Mouse (Mus musculus) ES-E14 (cell line): ENCODE measurements at regions not wholly inside any gene's neighbourhood (a gene's known extent, or its start where the extent isn't known, plus 50 kb on each side); places are given as distances from the start of the nearest gene placed in this dataset.

ENCODE experiments used
- DNase-seq: peaks from one replicate; pipeline ENCODE4 v3.0.0-alpha.2; 2013; ENCODE audit warnings: low read depth, low spot score
- H3K27ac ChIP-seq: 2 replicates; pipeline ENCODE4 v1.5.1; 2012; ENCODE audit warnings: low read depth, mild to moderate bottlenecking, low read length, moderate library complexity, mixed read lengths; ENCODE audit not compliant: poor library complexity, insufficient read depth, severe bottlenecking
- H3K36me3 ChIP-seq: 2 replicates; pipeline ENCODE4 v1.6.1; 2012; ENCODE audit warnings: mild to moderate bottlenecking, low read length, moderate library complexity, mixed read lengths; ENCODE audit not compliant: control insufficient read depth, poor library complexity, insufficient read depth, severe bottlenecking
- H3K4me1 ChIP-seq, 2 experiments: fragments of 150-350 bp in 1 of 2; sonication (generic) in 1 of 2; 2 replicates each; pipeline ENCODE4 v1.6.1; 2012; ENCODE audit warnings: low read length in 2 of 2, mild to moderate bottlenecking in 1 of 2, mixed read lengths in 1 of 2; ENCODE audit not compliant: control insufficient read depth in 2 of 2, insufficient read depth in 2 of 2, poor library complexity in 1 of 2
- H3K4me3 ChIP-seq, 2 experiments: fragments of 150-350 bp in 1 of 2; sonication (generic) in 1 of 2; 2 replicates each; pipeline ENCODE4 v1.5.1; 2012; ENCODE audit warnings: low read length in 2 of 2, low read depth in 1 of 2, mild to moderate bottlenecking in 1 of 2, mixed read lengths in 1 of 2; ENCODE audit not compliant: insufficient read depth in 1 of 2, poor library complexity in 1 of 2, severe bottlenecking in 1 of 2
- H3K9ac ChIP-seq: 2 replicates; pipeline ENCODE4 v1.6.1; 2012; ENCODE audit warnings: low read depth, mild to moderate bottlenecking, low read length, mixed read lengths; ENCODE audit not compliant: poor library complexity, insufficient read depth, severe bottlenecking
- H3K9me3 ChIP-seq: fragments of 150-350 bp; sonication (generic); 2 replicates; pipeline ENCODE4 v1.6.1; 2012; ENCODE audit warnings: low read depth, mild to moderate bottlenecking, low read length; ENCODE audit not compliant: control insufficient read depth, insufficient read depth
- CHD2 ChIP-seq: IDR thresholded peaks from 2 replicates; pipeline ENCODE4 v1.6.1; 2014; ENCODE audit warnings: mild to moderate bottlenecking, low read depth, low read length, inconsistent platforms
- HCFC1 ChIP-seq: IDR thresholded peaks from 2 replicates; pipeline ENCODE4 v1.6.1; 2012; ENCODE audit warnings: low read length, inconsistent platforms, borderline replicate concordance; ENCODE audit not compliant: insufficient read depth
- MAFK ChIP-seq: IDR thresholded peaks from 2 replicates; pipeline ENCODE4 v1.6.1; 2014; ENCODE audit warnings: mild to moderate bottlenecking, low read depth, low read length, inconsistent platforms; ENCODE audit not compliant: insufficient read depth
- ZC3H11A ChIP-seq: IDR thresholded peaks from 2 replicates; pipeline ENCODE4 v1.6.1; 2012; ENCODE audit warnings: low read depth, mild to moderate bottlenecking, inconsistent platforms, low read length, borderline replicate concordance
- ZNF384 ChIP-seq: IDR thresholded peaks from 2 replicates; pipeline ENCODE4 v1.6.1; 2012; ENCODE audit warnings: low read depth, low read length, inconsistent platforms
- in situ Hi-C, 2 experiments: fragments of 600-800 bp; cut with MboI; formaldehyde crosslinking; loops; one replicate each; pipeline ENCODE4 v1.15.1; 2025; ENCODE audit warnings: low sequenced_read_pairs in 2 of 2, inconsistent platforms in 1 of 2; ENCODE audit not compliant: unreplicated experiment in 2 of 2

DNA sequence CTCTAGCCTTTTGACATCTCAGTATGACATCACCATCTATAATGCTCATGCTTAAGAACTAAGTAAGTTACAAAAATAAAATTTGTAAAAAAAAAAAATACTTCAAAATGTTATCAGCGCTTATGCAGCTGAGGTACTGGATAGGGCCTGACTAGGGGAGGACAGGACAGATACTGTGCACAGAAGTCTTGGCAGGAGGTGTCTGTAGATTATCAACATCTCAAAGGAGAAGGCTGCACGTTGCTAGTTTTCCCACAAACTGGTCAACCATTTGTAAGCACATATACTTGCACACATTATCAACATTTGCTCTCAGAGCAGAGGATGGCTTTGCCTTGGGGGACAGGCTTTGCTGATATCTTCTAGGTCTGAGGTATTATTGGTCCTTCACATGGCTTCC, 294.5 kb upstream of the Camk1g start:
- no peak for DNase-seq
- Histone ChIP-seq H3K36me3 (no peaks in the 10 kb centered on the region), H3K27ac (no peak overlapping the region), H3K4me3 (no peak overlapping the region), H3K9ac (no peak overlapping the region), H3K9me3 (no peaks in the 10 kb centered on the region), H3K4me1 (no peaks in the 10 kb centered on the region)
- in situ Hi-C loops = no loop called here
- TF ChIP-seq ZC3H11A (no peak), ZNF384 (no peak), MAFK (no peak), HCFC1 (no peak), CHD2 (no peak)

DNA sequence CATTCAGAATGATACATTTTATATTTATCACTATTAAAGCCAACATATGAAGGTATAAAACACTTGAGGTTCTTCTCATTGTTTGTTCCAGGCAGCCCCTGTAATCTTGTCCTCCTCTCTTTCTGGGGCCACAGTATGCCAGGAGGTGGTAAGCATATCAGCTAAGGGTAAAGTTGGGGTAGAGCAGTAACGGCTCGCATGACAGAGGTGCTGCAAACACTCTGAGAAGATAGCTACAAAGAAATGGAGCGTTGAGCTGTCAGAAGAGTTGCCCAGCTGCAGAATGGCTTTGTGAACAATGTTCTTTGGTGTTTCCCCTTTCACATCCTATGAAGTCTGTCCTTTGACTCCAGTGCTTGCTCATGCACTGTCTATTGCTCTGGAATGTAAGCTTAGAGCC, 293.5 kb upstream of the Camk1g start:
- in situ Hi-C loops = no loop called here
- no peak for DNase-seq
- Histone ChIP-seq H3K36me3 (no peaks in the 10 kb centered on the region), H3K9ac (no peak overlapping the region), H3K27ac (no peak overlapping the region), H3K4me3 (no peak overlapping the region), H3K4me1 (no peaks in the 10 kb centered on the region), H3K9me3 (no peaks in the 10 kb centered on the region)
- no peak for TF ChIP-seq MAFK
- TF ChIP-seq ZC3H11A = no peak
- TF ChIP-seq HCFC1 = no peak
- no peak for TF ChIP-seq CHD2
- no peak for TF ChIP-seq ZNF384

DNA sequence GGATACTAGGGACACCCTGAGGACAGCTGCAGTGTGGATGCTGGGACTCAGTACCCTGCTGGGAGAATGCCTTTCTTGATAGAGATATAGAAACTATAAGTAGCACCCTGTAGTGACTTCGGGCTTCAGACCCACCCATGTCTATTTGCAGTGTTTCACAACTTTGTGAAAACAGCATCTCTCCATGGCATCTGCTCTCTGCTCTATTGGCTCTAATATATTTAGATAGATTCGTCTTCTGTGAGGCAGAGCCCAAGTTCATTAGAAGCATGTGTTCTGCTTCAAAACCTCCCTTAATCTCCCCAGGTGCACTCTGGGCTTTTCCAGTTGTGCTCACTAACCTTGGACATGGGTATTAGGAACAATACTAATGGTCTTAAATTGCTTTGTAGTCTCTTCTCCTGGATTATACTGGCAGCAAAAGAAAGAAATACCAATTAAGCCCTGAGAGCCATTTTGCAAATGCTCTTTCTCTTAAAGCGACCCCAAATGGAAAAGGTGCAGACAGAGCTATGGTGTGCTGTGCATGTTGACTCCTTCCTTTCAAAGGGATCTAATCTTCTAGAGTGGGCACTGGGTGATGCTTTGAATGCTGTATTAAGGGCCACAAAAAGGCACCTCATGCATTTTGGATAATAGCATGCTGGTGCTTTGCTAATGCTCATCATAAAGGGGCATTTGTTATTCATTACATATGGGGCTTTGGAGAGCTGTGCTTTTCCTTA, 292.2 kb upstream of the Camk1g start:
- no peak for DNase-seq
- Histone ChIP-seq H3K9me3 (no peaks in the 10 kb centered on the region), H3K4me3 (no peak overlapping the region), H3K36me3 (no peaks in the 10 kb centered on the region), H3K4me1 (no peaks in the 10 kb centered on the region), H3K9ac (no peak overlapping the region), H3K27ac (no peak overlapping the region)
- no peak for TF ChIP-seq HCFC1
- TF ChIP-seq ZC3H11A = no peak
- TF ChIP-seq MAFK = no peak
- TF ChIP-seq CHD2 = no peak
- TF ChIP-seq ZNF384 = no peak
- in situ Hi-C loops = no loop called here

DNA sequence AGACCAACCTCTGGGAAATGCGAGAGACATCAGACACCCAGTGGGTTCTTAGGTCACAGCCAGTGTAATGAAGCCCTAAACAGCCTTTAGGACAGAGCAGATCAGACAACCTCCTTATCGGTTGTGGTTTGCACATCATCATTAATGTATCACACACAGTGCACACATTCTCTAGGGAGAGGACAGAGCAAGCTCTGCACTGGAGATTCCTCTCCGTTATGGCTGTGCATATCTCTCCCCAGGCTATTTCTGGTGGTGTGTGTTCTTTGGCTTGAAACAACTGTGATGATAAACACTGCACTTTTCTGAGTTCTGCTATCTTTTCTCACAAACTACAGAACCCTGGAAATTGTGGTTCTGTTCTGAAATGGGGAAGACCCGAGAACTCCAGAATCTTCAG, 291.3 kb upstream of the Camk1g start:
- no peak overlapping the region for H3K27ac ChIP-seq
- H3K9me3 ChIP-seq = no peaks in the 10 kb centered on the region
- H3K4me1 ChIP-seq = peaks cover 2% of the 10 kb centered on the region in 2 experiments; a peak in 2 of 4 replicates
- no peaks in the 10 kb centered on the region for H3K36me3 ChIP-seq
- H3K9ac ChIP-seq = no peak overlapping the region
- in situ Hi-C loops = no loop called here
- TF ChIP-seq ZNF384 (no peak), CHD2 (no peak), MAFK (no peak), ZC3H11A (no peak), HCFC1 (no peak)
- no peak for DNase-seq
- H3K4me3 ChIP-seq = no peak overlapping the region
